Mouse (Mus musculus): ENCODE measurements around the gene Syna. TPM values are rescaled to one million over a fixed set of nuclear protein-coding genes. Genes with fewer than 3 reads are reported as not detected.
A peak's percentile ranks its signal among the peaks of the same experiment; 100 is the strongest.

Gene Syna
- total RNA-seq, 2 experiments from 2014 or later: not detected

GRCm38 (mm10) chr5:134532417-134532816 lies 27.6 kb downstream of the Syna start:
- no peak for DNase-seq (ENCODE audit: low spot score in 2 of 2)

GRCm38 (mm10) chr5:134531585-134531984 lies 28.4 kb downstream of the Syna start:
- DNase-seq (ENCODE audit: low spot score in 2 of 2): no peak

GRCm38 (mm10) chr5:134530830-134531229 lies 29.1 kb downstream of the Syna start:
- DNase-seq (ENCODE audit: low spot score in 2 of 2): peak in 1 of 2 experiments; percentile 77

- no peak for DNase-seq (ENCODE audit: low spot score in 2 of 2)
These were observed 31.5 kb downstream of the Syna start for GRCm38 (mm10) chr5:134528488-134528887.

GRCm38 (mm10) chr5:134525971-134526711 lies 33.8 kb downstream of the Syna start:
- no peak for DNase-seq (ENCODE audit: low spot score in 2 of 2)

- DNase-seq (ENCODE audit: low spot score in 2 of 2): no peak
These were observed 36.2 kb downstream of the Syna start for GRCm38 (mm10) chr5:134523728-134524127.

- no peak for DNase-seq (ENCODE audit: low spot score in 2 of 2)
These were observed 37.4 kb downstream of the Syna start for GRCm38 (mm10) chr5:134522524-134522923.

- no peak for DNase-seq (ENCODE audit: low spot score in 2 of 2)
These were observed 38.2 kb downstream of the Syna start for GRCm38 (mm10) chr5:134521806-134522205.

GRCm38 (mm10) chr5:134521131-134521530 lies 38.8 kb downstream of the Syna start:
- DNase-seq (ENCODE audit: low spot score in 2 of 2): no peak

GRCm38 (mm10) chr5:134520120-134520519 lies 39.9 kb downstream of the Syna start:
- DNase-seq (ENCODE audit: low spot score in 2 of 2): no peak

- no peak for DNase-seq (ENCODE audit: low spot score in 2 of 2)
These were observed 40.5 kb downstream of the Syna start for GRCm38 (mm10) chr5:134519471-134519870.

GRCm38 (mm10) chr5:134512086-134512485 lies 47.9 kb downstream of the Syna start:
- DNase-seq (ENCODE audit: low spot score in 2 of 2): no peak

GRCm38 (mm10) chr5:134510266-134510665 lies 49.7 kb downstream of the Syna start:
- no peak for DNase-seq (ENCODE audit: low spot score in 2 of 2)

GRCm38 (mm10) chr5:134508965-134509364 lies 51.0 kb downstream of the Syna start:
- DNase-seq (ENCODE audit: low spot score in 2 of 2): no peak

Small RNA genes lying within 50 kb of the gene (microRNA-seq; reads per million reads assigned to microRNA genes)
- gene Mir7228: not detected

Other genes with a start within 250 kb of the Syna start
- 100 to 1,000 TPM; 167 to 182 TPM for gene Gtf2i, start 245.4 kb downstream of the Syna start, total RNA-seq (2021)
- 10 to 100 TPM; 50.0 to 57.8 TPM for gene Gtf2ird1, start 103.5 kb downstream of the Syna start, total RNA-seq (2021)
- gene Clip2, start 7.7 kb downstream of the Syna start, total RNA-seq (2021): 10 to 100 TPM; 15.8 to 17.6 TPM
- gene Rfc2, start 21.2 kb upstream of the Syna start, total RNA-seq (2021): 10 to 100 TPM; 42.6 to 45.0 TPM
- 1 to 10 TPM; 4.5 to 6.3 TPM for gene Lat2, start 54.9 kb upstream of the Syna start, total RNA-seq (2021)
- gene Eif4h, start 79.3 kb upstream of the Syna start, total RNA-seq (2021): 100 to 1,000 TPM; 208 to 209 TPM
- gene Limk1, start 128.4 kb upstream of the Syna start, total RNA-seq (2021): 10 to 100 TPM; 15.2 to 18.6 TPM
- 100 to 1,000 TPM; 334 to 400 TPM for gene Eln, start 187.2 kb upstream of the Syna start, total RNA-seq (2021)

Data from gastrocnemius, postnatal 4 days (tissue).